Mouse (Mus musculus): ENCODE data around the gene Kdm5a. TPM values are rescaled to one million over a fixed set of nuclear protein-coding genes. Genes with fewer than 3 reads are reported as not detected.

Kdm5a gene
- polyA plus RNA-seq (2015; fragmentation: Nextera tagmentation; extraction: Ambion mirVana) = 38.6 and 41.7 TPM in 2 replicates

DNA sequence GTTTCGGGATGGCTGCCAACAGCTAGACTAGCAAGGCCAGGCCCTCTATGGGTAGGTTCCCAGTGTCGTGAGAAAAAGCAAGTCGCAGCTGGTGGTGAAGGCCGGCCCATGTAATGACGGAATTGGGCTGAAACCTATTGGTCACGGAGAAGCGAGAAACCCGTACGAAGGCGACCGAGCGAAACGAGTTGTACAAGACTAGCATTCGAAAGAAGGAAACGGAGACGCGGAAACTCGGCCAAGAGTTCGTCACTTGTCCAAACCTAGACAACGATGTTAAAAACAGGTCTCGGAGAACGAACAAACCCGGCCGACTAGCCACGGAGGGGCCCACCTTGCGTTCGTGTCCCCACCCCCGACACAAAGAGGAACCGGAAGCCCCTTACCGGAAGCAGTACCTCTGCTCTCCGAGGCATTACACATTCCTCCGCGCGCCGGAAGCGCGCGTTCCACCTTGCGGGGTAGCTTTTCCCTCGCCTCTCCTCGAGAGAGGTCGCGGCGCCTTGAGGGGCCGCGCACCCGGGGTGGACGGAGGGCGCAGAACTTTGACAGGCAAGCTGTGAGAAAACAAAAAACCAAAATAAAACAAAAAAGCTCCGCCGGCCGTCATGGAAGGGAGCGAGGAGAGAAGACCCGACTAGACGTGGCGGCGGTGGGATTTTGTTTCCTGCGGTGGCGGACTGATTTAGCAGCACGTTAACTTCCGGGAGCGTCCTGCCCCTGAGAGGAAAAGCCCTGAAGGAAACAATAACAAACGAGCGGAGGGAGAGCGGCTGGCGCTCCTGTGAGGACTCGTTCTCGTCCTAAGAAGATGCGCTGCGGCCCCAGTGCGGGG is at the start of gene Kdm5a, which contains the start of gene Ccdc77:
Gene Kdm5a (plus strand): TSS at position 437 of the 835 bp plus-strand sequence.
Gene Ccdc77 (minus strand): TSS at position 687 of the 835 bp plus-strand sequence.
- peak within 1 kb of the TSS; percentile 99 for H3K27ac ChIP-seq
- WGBS = under 1% methylated on average over 71 of the region's 71 CpGs
- peak within 1 kb of the TSS; percentile 80 for H3K9ac ChIP-seq
- ATAC-seq (ENCODE audit: insufficient read depth, low FRiP score, low read depth) = peak; percentile 97
- no peaks in the 10 kb centered on the region for H3K27me3 ChIP-seq (replicated peaks)
- H3K36me3 ChIP-seq = peaks cover 8% of the 10 kb centered on the region; the same call in 1 of the 2 replicates
- H3K4me1 ChIP-seq = peaks cover 9% of the 10 kb centered on the region
- H3K4me3 ChIP-seq (replicated peaks) = peak within 1 kb of the TSS; percentile 80
- H3K4me2 ChIP-seq = peak within 1 kb of the TSS; percentile 75
- H3K9me3 ChIP-seq = no peaks in the 10 kb centered on the region

DNA sequence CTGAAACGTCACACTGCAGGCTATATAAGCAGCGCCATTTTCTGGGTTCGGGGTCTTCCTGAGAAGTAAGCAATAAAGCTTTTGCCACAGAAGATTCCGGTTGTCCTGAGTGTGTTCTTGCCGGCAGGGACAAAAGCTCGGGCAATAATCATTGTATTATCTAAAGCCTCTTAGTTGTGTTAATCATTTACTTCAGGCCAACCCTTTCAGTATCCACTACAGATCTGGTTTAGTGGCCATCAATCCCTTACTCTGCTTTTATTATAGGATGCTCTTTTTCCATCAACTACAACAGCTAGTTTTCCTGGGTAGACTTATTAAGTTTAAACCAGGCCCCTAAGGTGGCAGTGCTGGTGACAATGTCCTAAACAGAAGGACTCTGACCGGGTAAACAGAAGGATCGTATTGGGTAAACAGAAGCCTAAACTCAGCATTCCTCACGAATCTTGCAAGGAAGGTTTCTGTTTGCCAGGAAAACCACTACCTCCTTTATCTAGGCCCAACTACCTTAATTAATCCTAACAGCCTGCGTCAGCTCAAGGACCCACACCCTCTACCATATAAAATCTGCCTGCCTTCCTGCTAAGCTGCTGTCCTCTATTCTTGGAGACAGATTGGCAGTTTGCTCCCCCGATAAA is 45.5 kb upstream of the Kdm5a start:
- no peaks in the 10 kb centered on the region for H3K4me1 ChIP-seq
- H3K4me2 ChIP-seq = 0 out of 2 replicates have a peak overlapping the region, but pooled peaks have one; percentile 6
- WGBS = 54% methylated on average over 11 of the region's 11 CpGs
- no peak overlapping the region for H3K4me3 ChIP-seq (replicated peaks)
- H3K27me3 ChIP-seq (replicated peaks) = no peaks in the 10 kb centered on the region
- H3K9me3 ChIP-seq = no peaks in the 10 kb centered on the region
- no peak overlapping the region for H3K27ac ChIP-seq
- ATAC-seq (ENCODE audit: insufficient read depth, low FRiP score, low read depth) = no peak
- no peak overlapping the region for H3K9ac ChIP-seq
- no peaks in the 10 kb centered on the region for H3K36me3 ChIP-seq

GRCm38 (mm10) chr6:120319129-120319528 is 44.8 kb upstream of the Kdm5a start:
- H3K9me3 ChIP-seq = no peaks in the 10 kb centered on the region
- no peak overlapping the region for H3K27ac ChIP-seq
- no peak overlapping the region for H3K9ac ChIP-seq
- H3K4me1 ChIP-seq = no peaks in the 10 kb centered on the region
- WGBS = 69% methylated on average over 9 of the region's 9 CpGs
- no peak overlapping the region for H3K4me3 ChIP-seq (replicated peaks)
- ATAC-seq (ENCODE audit: insufficient read depth, low FRiP score, low read depth) = no peak
- no peak overlapping the region for H3K4me2 ChIP-seq
- H3K36me3 ChIP-seq = no peaks in the 10 kb centered on the region
- no peaks in the 10 kb centered on the region for H3K27me3 ChIP-seq (replicated peaks)

DNA sequence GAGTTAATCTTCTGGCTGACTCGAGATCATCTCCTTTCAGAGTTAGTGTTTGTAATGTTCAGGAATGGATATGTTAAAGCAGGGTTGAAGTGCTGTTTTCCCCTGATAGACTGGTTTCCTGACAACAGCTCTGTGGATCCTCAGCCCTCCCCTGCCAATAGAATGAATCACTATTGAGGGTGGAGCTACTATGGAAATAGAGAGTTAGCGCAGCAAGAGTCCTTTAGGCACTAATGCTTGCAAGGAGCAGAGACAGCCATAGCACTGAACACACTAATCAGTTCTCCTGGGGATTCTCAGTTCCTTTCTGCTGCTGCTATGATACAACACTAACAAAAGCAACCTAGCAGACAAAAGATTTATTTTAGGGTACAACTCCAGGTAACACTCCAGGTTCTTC is 43.6 kb upstream of the Kdm5a start:
- Histone ChIP-seq H3K9ac (no peak overlapping the region), H3K36me3 (no peaks in the 10 kb centered on the region; the same call in 1 of the 2 replicates), H3K9me3 (no peaks in the 10 kb centered on the region), H3K27ac (no peak overlapping the region), H3K4me2 (no peak overlapping the region), H3K4me3 (replicated peaks) (no peak overlapping the region), H3K27me3 (replicated peaks) (no peaks in the 10 kb centered on the region), H3K4me1 (no peaks in the 10 kb centered on the region)
- ATAC-seq (ENCODE audit: insufficient read depth, low FRiP score, low read depth) = no peak
- WGBS = 64% methylated on average over 2 of the region's 2 CpGs

GRCm38 (mm10) chr6:120324295-120324927 is 39.5 kb upstream of the Kdm5a start:
- no peak for ATAC-seq (ENCODE audit: insufficient read depth, low FRiP score, low read depth)
- Histone ChIP-seq H3K9ac (no peak overlapping the region), H3K4me1 (no peaks in the 10 kb centered on the region), H3K9me3 (no peaks in the 10 kb centered on the region), H3K36me3 (peaks cover 3% of the 10 kb centered on the region; the same call in 1 of the 2 replicates), H3K27ac (no peak overlapping the region), H3K4me3 (replicated peaks) (no peak overlapping the region), H3K27me3 (replicated peaks) (no peaks in the 10 kb centered on the region), H3K4me2 (no peak overlapping the region)
- 28% methylated on average over 6 of the region's 6 CpGs for WGBS

- peaks cover 27% of the 10 kb centered on the region for H3K36me3 ChIP-seq
- H3K27me3 ChIP-seq (replicated peaks) = no peaks in the 10 kb centered on the region
- no peak overlapping the region for H3K4me2 ChIP-seq
- H3K4me1 ChIP-seq = no peaks in the 10 kb centered on the region
- 76% methylated on average over 2 of the region's 2 CpGs for WGBS
- H3K9me3 ChIP-seq = no peaks in the 10 kb centered on the region
- ATAC-seq (ENCODE audit: insufficient read depth, low FRiP score, low read depth) = no peak
- H3K4me3 ChIP-seq (replicated peaks) = no peak overlapping the region
- no peak overlapping the region for H3K9ac ChIP-seq
- no peak overlapping the region for H3K27ac ChIP-seq
Measured at GRCm38 (mm10) chr6:120332351-120332750, 31.6 kb upstream of the Kdm5a start.

- H3K4me3 ChIP-seq (replicated peaks) = no peak overlapping the region
- no peak overlapping the region for H3K9ac ChIP-seq
- 69% methylated on average over 1 of the region's 1 CpGs for WGBS
- H3K27ac ChIP-seq = no peak overlapping the region
- H3K4me1 ChIP-seq = no peaks in the 10 kb centered on the region
- no peak overlapping the region for H3K4me2 ChIP-seq
- no peaks in the 10 kb centered on the region for H3K9me3 ChIP-seq
- H3K27me3 ChIP-seq (replicated peaks) = no peaks in the 10 kb centered on the region
- no peak for ATAC-seq (ENCODE audit: insufficient read depth, low FRiP score, low read depth)
- H3K36me3 ChIP-seq = peaks cover 25% of the 10 kb centered on the region; the same call in 1 of the 2 replicates
Measured at GRCm38 (mm10) chr6:120343992-120344391, 19.9 kb upstream of the Kdm5a start.

DNA sequence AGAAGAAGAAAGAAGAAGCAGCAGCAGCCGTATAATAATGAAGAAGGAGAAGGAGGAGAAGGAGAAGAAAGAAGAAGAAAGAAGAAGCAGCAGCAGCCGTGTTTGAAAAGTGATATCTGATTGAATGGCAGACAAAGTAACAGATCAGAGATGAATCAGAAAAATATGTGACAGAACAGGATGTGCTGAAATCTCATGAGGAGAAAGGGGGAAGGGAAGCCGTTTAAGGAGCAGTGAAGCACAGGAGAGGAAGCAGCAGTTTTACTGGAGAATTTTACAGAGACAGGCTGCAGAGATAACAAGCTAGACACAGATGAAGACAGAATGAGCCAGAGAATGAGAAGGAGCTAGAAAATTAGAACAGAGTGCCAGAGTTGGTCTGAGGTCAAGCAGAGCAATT is 14.9 kb upstream of the Kdm5a start:
- no peak for ATAC-seq (ENCODE audit: insufficient read depth, low FRiP score, low read depth)
- H3K4me3 ChIP-seq (replicated peaks) = no peak overlapping the region
- no peaks in the 10 kb centered on the region for H3K4me1 ChIP-seq
- H3K4me2 ChIP-seq = no peak overlapping the region
- 79% methylated on average over 3 of the region's 3 CpGs for WGBS
- H3K27ac ChIP-seq = no peak overlapping the region
- no peaks in the 10 kb centered on the region for H3K9me3 ChIP-seq
- no peak overlapping the region for H3K9ac ChIP-seq
- no peaks in the 10 kb centered on the region for H3K27me3 ChIP-seq (replicated peaks)
- peaks cover 28% of the 10 kb centered on the region for H3K36me3 ChIP-seq

GRCm38 (mm10) chr6:120356478-120356877 is 7.4 kb upstream of the Kdm5a start:
- ATAC-seq (ENCODE audit: insufficient read depth, low FRiP score, low read depth) = no peak
- Histone ChIP-seq H3K4me1 (no peaks in the 10 kb centered on the region), H3K27me3 (replicated peaks) (no peaks in the 10 kb centered on the region), H3K9ac (peak overlapping the region; percentile 56), H3K9me3 (no peaks in the 10 kb centered on the region), H3K4me2 (peak overlapping the region; percentile 75), H3K36me3 (no peaks in the 10 kb centered on the region), H3K4me3 (replicated peaks) (peak overlapping the region; percentile 60), H3K27ac (peak overlapping the region; percentile 89)
- 31% methylated on average over 5 of the region's 5 CpGs for WGBS

DNA sequence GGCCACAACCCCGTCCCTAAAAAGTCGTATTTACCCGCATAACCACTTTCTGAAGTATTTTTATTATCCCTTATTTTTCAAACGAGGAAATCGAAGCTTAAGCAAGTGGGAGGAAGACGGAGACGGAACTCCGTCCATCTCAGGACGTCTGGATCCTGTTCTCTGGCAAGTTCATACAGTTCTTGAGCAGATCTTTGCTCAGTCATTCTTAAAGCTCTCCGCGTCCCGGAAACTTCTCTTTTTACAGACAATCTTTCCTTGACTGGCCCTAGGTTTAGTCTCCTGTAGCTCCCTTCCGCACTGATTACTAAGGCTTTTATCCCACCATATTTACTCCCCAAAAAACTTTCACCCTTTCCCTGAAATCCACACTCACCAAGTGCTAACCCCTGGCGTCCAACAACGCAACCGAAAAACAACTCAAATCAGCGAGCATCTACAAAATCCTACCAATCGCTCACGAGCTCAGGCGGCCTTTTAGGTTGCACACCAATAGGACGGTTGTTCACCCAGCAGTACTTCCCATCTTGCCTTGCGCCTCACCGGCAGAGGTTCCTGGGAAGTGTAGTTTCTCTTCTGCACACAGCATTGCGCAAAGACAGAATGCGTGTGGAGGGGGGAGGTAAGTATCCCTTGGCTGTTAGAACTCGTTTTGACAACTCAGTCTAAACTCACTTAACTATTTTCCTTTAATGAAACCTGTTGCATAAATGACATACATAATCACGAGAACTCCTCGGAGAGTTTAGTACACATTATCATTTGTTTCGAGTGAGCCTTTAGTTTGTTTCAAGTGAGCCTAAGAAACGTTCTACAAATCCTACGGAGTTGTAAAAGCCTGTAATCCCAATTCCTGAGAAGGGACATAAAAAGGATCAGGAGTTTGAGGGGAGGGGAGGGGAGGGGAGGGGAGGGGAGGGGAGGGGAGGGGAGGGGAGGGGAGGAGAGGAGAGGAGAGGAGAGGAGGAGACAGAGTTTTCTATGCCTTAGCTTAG is 6.7 kb upstream of the Kdm5a start:
- Histone ChIP-seq H3K4me2 (peak overlapping the region; percentile 75), H3K36me3 (no peaks in the 10 kb centered on the region), H3K4me1 (no peaks in the 10 kb centered on the region), H3K27ac (peak overlapping the region; percentile 89), H3K9ac (peak overlapping the region; percentile 56), H3K4me3 (replicated peaks) (peak overlapping the region; percentile 60), H3K27me3 (replicated peaks) (no peaks in the 10 kb centered on the region), H3K9me3 (no peaks in the 10 kb centered on the region)
- peak; percentile 99 for ATAC-seq (ENCODE audit: insufficient read depth, low FRiP score, low read depth)
- WGBS = under 1% methylated on average over 31 of the region's 31 CpGs

- no peak for ATAC-seq (ENCODE audit: insufficient read depth, low FRiP score, low read depth)
- 94% methylated on average over 2 of the region's 2 CpGs for WGBS
- no peaks in the 10 kb centered on the region for H3K36me3 ChIP-seq
Measured at GRCm38 (mm10) chr6:120362124-120362523, 1.8 kb upstream of the Kdm5a start.

More at GRCm38 (mm10) chr6:120362124-120362523, 1.8 kb upstream of the Kdm5a start:
- Histone ChIP-seq H3K4me2 (no peak overlapping the region), H3K4me3 (replicated peaks) (no peak overlapping the region), H3K4me1 (peaks cover 9% of the 10 kb centered on the region), H3K9ac (no peak overlapping the region), H3K9me3 (no peaks in the 10 kb centered on the region), H3K27ac (no peak overlapping the region), H3K27me3 (replicated peaks) (no peaks in the 10 kb centered on the region)

All from stomach, embryonic 15.5 days (tissue).